15 mouse cellular contexts compared by ENCODE assay signal in genomic region chr14:24757843-24758242, GRCm38 (mm10).
DNase-seq lines count a peak whose midpoint lies in the region; ATAC-seq lines count a peak whose summit lies in the region.
"Had no signal": no experiment of that assay in that cellular context is flagged by ENCODE, and none has a peak within 500 bp of the region (broad histone marks: within the 10 kb centered on the region; RNA-seq: fewer than 3 reads in every experiment).

No protein-coding gene starts in this region.

- DNase-seq in heart, postnatal 36 days: no peak
- peak; percentile 18 for DNase-seq in kidney, postnatal 14 days
- DNase-seq in Muller cell, postnatal 12 days (ENCODE audit: inconsistent ontology term): peak; percentile 64
- DNase-seq in hindbrain, embryonic 11.5 days (ENCODE audit: low spot score): no peak
- DNase-seq: cerebellum, adult 9-11 months; gastrocnemius, postnatal 25 days; thymus, adult 2 months had no signal

- H3K9ac ChIP-seq in heart, embryonic 12.5 days: no peak overlapping the region
- H3K9ac ChIP-seq in kidney, embryonic 14.5 days (ENCODE audit: low read depth, low read length): no peak overlapping the region
- no peak overlapping the region for H3K9ac ChIP-seq in heart, embryonic 16.5 days (ENCODE audit: low read length)
- no peak overlapping the region for H3K9ac ChIP-seq in hindbrain, embryonic 11.5 days (ENCODE audit: low read depth, low read length)
- H3K9ac ChIP-seq: hindbrain, embryonic 12.5 days; intestine, embryonic 15.5 days; liver, embryonic 12.5 days; stomach, embryonic 15.5 days had no signal

- intact Hi-C loops in heart, postnatal 36 days (cut with DNase I): no loop called here

- peak; percentile 37; the same call in 1 of the 2 replicates for ATAC-seq in heart, embryonic 12.5 days (ENCODE audit: insufficient number of reproducible peaks, low FRiP score)
- ATAC-seq in kidney, embryonic 14.5 days (ENCODE audit: low FRiP score, low TSS enrichment): no peak
- ATAC-seq in heart, embryonic 16.5 days (replicated peaks; ENCODE audit: extremely low read depth, insufficient read depth, low FRiP score): peak; percentile 47
- ATAC-seq in hindbrain, embryonic 11.5 days (ENCODE audit: low FRiP score): no peak
- ATAC-seq: intestine, embryonic 15.5 days; liver, embryonic 12.5 days had no signal

- H3K27ac ChIP-seq in heart, embryonic 12.5 days (ENCODE audit: poor library complexity, severe bottlenecking): peak overlapping the region; percentile 55
- no peak overlapping the region for H3K27ac ChIP-seq in kidney, embryonic 14.5 days (ENCODE audit: low read depth, low read length)
- H3K27ac ChIP-seq in heart, embryonic 16.5 days (ENCODE audit: low read length): peak overlapping the region; percentile 61
- no peak overlapping the region for H3K27ac ChIP-seq in hindbrain, embryonic 11.5 days (ENCODE audit: low read depth, low read length)
- H3K27ac ChIP-seq: hindbrain, embryonic 12.5 days; intestine, embryonic 15.5 days; liver, embryonic 12.5 days; stomach, embryonic 15.5 days had no signal

- peaks cover 34% of the 10 kb centered on the region for H3K4me1 ChIP-seq in heart, embryonic 12.5 days (replicated peaks)
- 0 out of 2 replicates have a peak, but pooled peaks cover 2% of the 10 kb centered on the region for H3K4me1 ChIP-seq in kidney, embryonic 14.5 days (ENCODE audit: control insufficient read depth, insufficient read depth, low read length)
- H3K4me1 ChIP-seq in heart, embryonic 16.5 days (ENCODE audit: control insufficient read depth, insufficient read depth, low read length): peaks cover 13% of the 10 kb centered on the region
- peaks cover 10% of the 10 kb centered on the region for H3K4me1 ChIP-seq in hindbrain, embryonic 11.5 days (replicated peaks; ENCODE audit: control insufficient read depth, insufficient read depth, low read length)
- H3K4me1 ChIP-seq: liver, embryonic 12.5 days had no signal

- H3K9me3 ChIP-seq in heart, embryonic 12.5 days (replicated peaks): no peaks in the 10 kb centered on the region
- H3K9me3 ChIP-seq in kidney, embryonic 14.5 days (ENCODE audit: control insufficient read depth, low read length): no peaks in the 10 kb centered on the region
- H3K9me3 ChIP-seq in heart, embryonic 16.5 days (replicated peaks; ENCODE audit: control insufficient read depth, low read length): no peaks in the 10 kb centered on the region
- H3K9me3 ChIP-seq in hindbrain, embryonic 11.5 days (ENCODE audit: control insufficient read depth, low read length): no peaks in the 10 kb centered on the region
- H3K9me3 ChIP-seq: hindbrain, embryonic 12.5 days; intestine, embryonic 15.5 days; liver, embryonic 12.5 days; stomach, embryonic 15.5 days had no signal

- no peak overlapping the region for H3K4me2 ChIP-seq in heart, embryonic 12.5 days
- H3K4me2 ChIP-seq in kidney, embryonic 14.5 days (replicated peaks; ENCODE audit: low read depth, low read length): no peak overlapping the region
- H3K4me2 ChIP-seq in heart, embryonic 16.5 days (ENCODE audit: low read depth, low read length): no peak overlapping the region
- H3K4me2 ChIP-seq in hindbrain, embryonic 11.5 days (replicated peaks; ENCODE audit: low read depth, low read length): no peak overlapping the region
- H3K4me2 ChIP-seq: hindbrain, embryonic 12.5 days; intestine, embryonic 15.5 days; liver, embryonic 12.5 days; midbrain, embryonic 11.5 days; stomach, embryonic 15.5 days had no signal

- WGBS in heart, embryonic 12.5 days: 12% methylated on average over 1 of the region's 1 CpGs
- 80% methylated on average over 1 of the region's 1 CpGs for WGBS in kidney, embryonic 14.5 days
- WGBS in heart, embryonic 16.5 days: 14% methylated on average over 1 of the region's 1 CpGs
- 70% methylated on average over 1 of the region's 1 CpGs for WGBS in hindbrain, embryonic 11.5 days

- H3K27me3 ChIP-seq in heart, embryonic 12.5 days (replicated peaks): 0 out of 2 replicates have a peak, but pooled peaks cover 8% of the 10 kb centered on the region
- H3K27me3 ChIP-seq in kidney, embryonic 14.5 days (ENCODE audit: control insufficient read depth, insufficient read depth, low read length): no peaks in the 10 kb centered on the region
- no peaks in the 10 kb centered on the region for H3K27me3 ChIP-seq in heart, embryonic 16.5 days (ENCODE audit: control insufficient read depth, insufficient read depth, low read length)
- H3K27me3 ChIP-seq in hindbrain, embryonic 11.5 days (ENCODE audit: control insufficient read depth, insufficient read depth, low read length): no peaks in the 10 kb centered on the region
- H3K27me3 ChIP-seq: hindbrain, embryonic 12.5 days; intestine, embryonic 15.5 days; liver, embryonic 12.5 days; stomach, embryonic 15.5 days had no signal

- H3K4me3 ChIP-seq in heart, embryonic 12.5 days: no peak overlapping the region
- H3K4me3 ChIP-seq in kidney, embryonic 14.5 days (ENCODE audit: low read length): no peak overlapping the region
- no peak overlapping the region for H3K4me3 ChIP-seq in heart, embryonic 16.5 days (ENCODE audit: low read length)
- H3K4me3 ChIP-seq in hindbrain, embryonic 11.5 days (ENCODE audit: low read depth, low read length): no peak overlapping the region
- H3K4me3 ChIP-seq: hindbrain, embryonic 12.5 days; intestine, embryonic 15.5 days; liver, embryonic 12.5 days; stomach, embryonic 15.5 days had no signal

- no peaks in the 10 kb centered on the region for H3K36me3 ChIP-seq in heart, embryonic 12.5 days
- no peaks in the 10 kb centered on the region for H3K36me3 ChIP-seq in kidney, embryonic 14.5 days (ENCODE audit: control insufficient read depth, insufficient read depth, low read length)
- no peaks in the 10 kb centered on the region for H3K36me3 ChIP-seq in heart, embryonic 16.5 days (ENCODE audit: control insufficient read depth, insufficient read depth)
- H3K36me3 ChIP-seq in hindbrain, embryonic 11.5 days (ENCODE audit: control insufficient read depth, insufficient read depth, low read length): no peaks in the 10 kb centered on the region
- H3K36me3 ChIP-seq: hindbrain, embryonic 12.5 days; intestine, embryonic 15.5 days; liver, embryonic 12.5 days; stomach, embryonic 15.5 days had no signal

Comparison
In these comparisons a context has a peak if more than half of its experiments do, and no peak if none do; other contexts are left out.
1. ATAC-seq: peak in heart, embryonic 12.5 days (single experiment) and heart, embryonic 16.5 days (single experiment); none in kidney, embryonic 14.5 days (single experiment) and hindbrain, embryonic 11.5 days (single experiment).
2. H3K27ac ChIP-seq: peak in heart, embryonic 12.5 days (single experiment) and heart, embryonic 16.5 days (single experiment); none in kidney, embryonic 14.5 days (single experiment) and hindbrain, embryonic 11.5 days (single experiment).
3. DNase-seq: peak in kidney, postnatal 14 days (single experiment) and Muller cell, postnatal 12 days (single experiment); none in heart, postnatal 36 days (0 of 2) and hindbrain, embryonic 11.5 days (single experiment).